In the genomic region with DNA sequence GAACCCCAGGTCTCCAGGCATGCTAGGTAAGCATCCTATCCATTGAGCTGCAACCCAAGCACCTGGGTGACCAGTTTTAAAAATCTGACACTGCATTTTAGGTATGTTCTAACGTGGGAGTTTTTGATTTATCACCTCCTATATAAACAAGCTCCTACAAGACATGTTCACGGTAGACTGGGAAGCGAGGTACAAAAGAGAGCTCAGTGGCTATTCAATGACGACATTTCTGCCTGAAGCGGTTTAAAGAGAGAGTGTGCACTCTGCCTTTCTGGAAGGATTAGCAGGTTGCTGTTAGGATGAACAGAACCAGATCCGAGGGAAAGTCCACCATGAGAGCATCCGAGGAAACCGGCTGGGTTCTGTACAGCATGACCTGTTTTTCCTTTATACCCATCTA, we compare ENCODE assay signal across 17 mouse cellular contexts.
"Had no signal": no experiment of that assay in that cellular context is flagged by ENCODE, and none has a peak within 500 bp of the region (broad histone marks: within the 10 kb centered on the region; RNA-seq: fewer than 3 reads in every experiment).

No protein-coding gene starts in this region.

- H3K9me3 ChIP-seq: limb, embryonic 15.5 days; midbrain, embryonic 13.5 days had no signal

- ATAC-seq: liver, postnatal 0 days; lung, postnatal 0 days; midbrain, embryonic 13.5 days had no signal

- H3K4me2 ChIP-seq: limb, embryonic 12.5 days; limb, embryonic 15.5 days; liver, embryonic 11.5 days; lung, embryonic 14.5 days; midbrain, embryonic 13.5 days had no signal

- DNase-seq: kidney, adult 2 months; kidney, postnatal 14 days; kidney, postnatal 4 days; left cerebral cortex, postnatal 4 days; liver, postnatal 0 days; lung, embryonic 14.5 days; thymus, adult 2 months; thymus, postnatal 14 days; thymus, postnatal 4 days had no signal

- H3K4me1 ChIP-seq: limb, embryonic 12.5 days; limb, embryonic 15.5 days; midbrain, embryonic 13.5 days had no signal

- H3K9ac ChIP-seq: limb, embryonic 12.5 days; limb, embryonic 15.5 days; liver, embryonic 14.5 days; liver, postnatal 0 days; lung, embryonic 14.5 days; midbrain, embryonic 13.5 days had no signal

- H3K27ac ChIP-seq: limb, embryonic 12.5 days; limb, embryonic 15.5 days; liver, embryonic 14.5 days; macrophage; midbrain, embryonic 13.5 days; stomach, postnatal 0 days had no signal

- H3K27me3 ChIP-seq: limb, embryonic 12.5 days; limb, embryonic 15.5 days; midbrain, embryonic 13.5 days had no signal

- H3K4me3 ChIP-seq: limb, embryonic 12.5 days; limb, embryonic 15.5 days; midbrain, embryonic 13.5 days had no signal

- H3K36me3 ChIP-seq: limb, embryonic 12.5 days; limb, embryonic 15.5 days; midbrain, embryonic 13.5 days had no signal
